Mouse (Mus musculus) ES-Bruce4 (cell line): ENCODE data around the gene Akirin2.

Experiments used
- CTCF ChIP-seq: IDR thresholded peaks from one replicate; pipeline ENCODE4 v1.8.1; 2011; ENCODE audit warnings: low read depth, low read length
- POLR2A ChIP-seq: IDR thresholded peaks from one replicate; pipeline ENCODE4 v1.8.1; 2011; ENCODE audit warnings: low read length; ENCODE audit not compliant: insufficient read depth

DNA sequence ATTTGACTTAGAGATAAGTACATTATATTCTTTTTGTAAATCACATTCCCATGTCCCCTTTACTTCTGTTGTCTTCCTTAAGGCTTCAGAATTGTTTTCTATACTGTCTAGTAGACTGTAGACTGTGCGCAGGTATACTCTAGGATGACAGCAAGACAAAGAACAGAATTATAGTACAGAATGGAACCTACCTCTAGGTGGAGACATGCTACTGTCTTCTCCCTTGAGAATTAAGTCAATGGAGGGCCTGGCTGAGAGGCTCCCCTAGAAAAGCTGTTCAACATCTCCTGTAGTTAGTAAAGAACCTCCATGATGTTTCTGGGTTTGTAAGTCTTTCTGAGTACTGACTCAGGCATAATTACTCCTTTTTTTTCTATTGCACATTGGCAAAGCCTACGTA lies 26.3 kb downstream of the Akirin2 start:
- TF ChIP-seq CTCF (peak; percentile 11), POLR2A (no peak)
